Mouse (Mus musculus): Measurements from ENCODE around the gene Catsper4. TPM values are rescaled to one million over a fixed set of nuclear protein-coding genes. Genes with fewer than 3 reads are reported as not detected.

Gene Catsper4
- polyA plus RNA-seq, 1 experiment from 2014 or later, result not detected

GRCm38 (mm10) chr4:134245148-134245843 is 18.1 kb upstream of the Catsper4 start, which contains the start of gene Zfp593:
TSS of gene Zfp593 (minus strand) at chr4:134245592.
- peak; percentile 96 for DNase-seq (ENCODE audit: low spot score)
- WGBS, result under 1% methylated on average over 60 of the region's 60 CpGs
- H3K27me3 ChIP-seq (replicated peaks; ENCODE audit: low read depth, poor library complexity, severe bottlenecking), result peaks cover 43% of the 10 kb centered on the region
- H3K4me3 ChIP-seq, result peak within 1 kb of the TSS; percentile 76
- H3K27ac ChIP-seq (replicated peaks), result peak within 1 kb of the TSS; percentile 79
- H3K9me3 ChIP-seq, result no peaks in the 10 kb centered on the region
- H3K4me1 ChIP-seq, result peaks cover 51% of the 10 kb centered on the region
- peaks cover 15% of the 10 kb centered on the region for H3K36me3 ChIP-seq (replicated peaks)

- no peak for DNase-seq (ENCODE audit: low spot score)
- H3K4me1 ChIP-seq, result peaks cover 40% of the 10 kb centered on the region
- 85% methylated on average over 17 of the region's 17 CpGs for WGBS
Measured at GRCm38 (mm10) chr4:134243516-134244250, 16.5 kb upstream of the Catsper4 start, which contains the start of gene E130218I03Rik. TSS of gene E130218I03Rik (plus strand) at chr4:134243662.

GRCm38 (mm10) chr4:134238686-134239085 is 11.5 kb upstream of the Catsper4 start:
- Histone ChIP-seq H3K27ac (replicated peaks) (no peak overlapping the region), H3K4me3 (peak overlapping the region; percentile 49), H3K27me3 (replicated peaks; ENCODE audit: low read depth, poor library complexity, severe bottlenecking) (peaks cover 36% of the 10 kb centered on the region), H3K9me3 (no peaks in the 10 kb centered on the region), H3K4me1 (peaks cover 18% of the 10 kb centered on the region), H3K36me3 (replicated peaks) (peaks cover 11% of the 10 kb centered on the region)
- 14% methylated on average over 10 of the region's 10 CpGs for WGBS
- no peak for DNase-seq (ENCODE audit: low spot score)

More at GRCm38 (mm10) chr4:134243516-134244250, 16.5 kb upstream of the Catsper4 start, which contains the start of gene E130218I03Rik:
- no peaks in the 10 kb centered on the region for H3K9me3 ChIP-seq
- H3K4me3 ChIP-seq, result peak within 1 kb of the TSS; percentile 76
- H3K27ac ChIP-seq (replicated peaks), result no peak within 1 kb of the TSS
- H3K27me3 ChIP-seq (replicated peaks; ENCODE audit: low read depth, poor library complexity, severe bottlenecking), result peaks cover 30% of the 10 kb centered on the region
- H3K36me3 ChIP-seq (replicated peaks), result peaks cover 15% of the 10 kb centered on the region

- H3K4me1 ChIP-seq, result peaks cover 14% of the 10 kb centered on the region
- no peaks in the 10 kb centered on the region for H3K9me3 ChIP-seq
- 4% methylated on average over 18 of the region's 18 CpGs for WGBS
- DNase-seq (ENCODE audit: low spot score), result peak; percentile 63
- H3K36me3 ChIP-seq (replicated peaks), result peaks cover 7% of the 10 kb centered on the region
- H3K27me3 ChIP-seq (replicated peaks; ENCODE audit: low read depth, poor library complexity, severe bottlenecking), result peaks cover 36% of the 10 kb centered on the region
- peak within 1 kb of the TSS; percentile 49 for H3K4me3 ChIP-seq
- H3K27ac ChIP-seq (replicated peaks), result no peak within 1 kb of the TSS
Measured at GRCm38 (mm10) chr4:134238279-134238651, 11.1 kb upstream of the Catsper4 start, which contains the start of gene Cnksr1. TSS of gene Cnksr1 (minus strand) at chr4:134238399.

GRCm38 (mm10) chr4:134237582-134238278 is 10.5 kb upstream of the Catsper4 start:
- Histone ChIP-seq H3K4me1 (peaks cover 14% of the 10 kb centered on the region), H3K4me3 (peak overlapping the region; percentile 49), H3K27me3 (replicated peaks; ENCODE audit: low read depth, poor library complexity, severe bottlenecking) (peaks cover 36% of the 10 kb centered on the region), H3K36me3 (replicated peaks) (0 out of 2 replicates have a peak, but pooled peaks cover 2% of the 10 kb centered on the region), H3K9me3 (no peaks in the 10 kb centered on the region), H3K27ac (replicated peaks) (no peak overlapping the region)
- 20% methylated on average over 19 of the region's 19 CpGs for WGBS
- no peak for DNase-seq (ENCODE audit: low spot score)

GRCm38 (mm10) chr4:134234876-134235275 is 7.7 kb upstream of the Catsper4 start:
- H3K27me3 ChIP-seq (replicated peaks; ENCODE audit: low read depth, poor library complexity, severe bottlenecking), result peaks cover 36% of the 10 kb centered on the region
- 82% methylated on average over 5 of the region's 5 CpGs for WGBS
- DNase-seq (ENCODE audit: low spot score), result no peak
- peaks cover 22% of the 10 kb centered on the region for H3K4me1 ChIP-seq
- no peak overlapping the region for H3K4me3 ChIP-seq
- no peaks in the 10 kb centered on the region for H3K9me3 ChIP-seq
- H3K36me3 ChIP-seq (replicated peaks), result no peaks in the 10 kb centered on the region
- no peak overlapping the region for H3K27ac ChIP-seq (replicated peaks)

- Histone ChIP-seq H3K36me3 (replicated peaks) (no peaks in the 10 kb centered on the region), H3K9me3 (no peaks in the 10 kb centered on the region), H3K4me1 (peaks cover 21% of the 10 kb centered on the region), H3K27ac (replicated peaks) (no peak overlapping the region), H3K27me3 (replicated peaks; ENCODE audit: low read depth, poor library complexity, severe bottlenecking) (0 out of 2 replicates have a peak, but pooled peaks cover 2% of the 10 kb centered on the region), H3K4me3 (no peak overlapping the region)
- WGBS, result 43% methylated on average over 8 of the region's 8 CpGs
- DNase-seq (ENCODE audit: low spot score), result no peak
Measured at GRCm38 (mm10) chr4:134230431-134230830, 3.2 kb upstream of the Catsper4 start.

- Histone ChIP-seq H3K4me3 (no peak overlapping the region), H3K9me3 (no peaks in the 10 kb centered on the region), H3K36me3 (replicated peaks) (no peaks in the 10 kb centered on the region), H3K4me1 (peaks cover 6% of the 10 kb centered on the region), H3K27ac (replicated peaks) (no peak overlapping the region), H3K27me3 (replicated peaks; ENCODE audit: low read depth, poor library complexity, severe bottlenecking) (no peaks in the 10 kb centered on the region)
- no peak for DNase-seq (ENCODE audit: low spot score)
- WGBS, result 71% methylated on average over 11 of the region's 11 CpGs
Measured at GRCm38 (mm10) chr4:134222793-134223600, 4.2 kb downstream of the Catsper4 start.

- Histone ChIP-seq H3K4me3 (no peak overlapping the region), H3K9me3 (no peaks in the 10 kb centered on the region), H3K4me1 (peaks cover 15% of the 10 kb centered on the region), H3K27me3 (replicated peaks; ENCODE audit: low read depth, poor library complexity, severe bottlenecking) (0 out of 2 replicates have a peak, but pooled peaks cover 5% of the 10 kb centered on the region), H3K36me3 (replicated peaks) (no peaks in the 10 kb centered on the region), H3K27ac (replicated peaks) (no peak overlapping the region)
- DNase-seq (ENCODE audit: low spot score), result no peak
- 50% methylated on average over 6 of the region's 6 CpGs for WGBS
Measured at GRCm38 (mm10) chr4:134206488-134207053, 20.6 kb downstream of the Catsper4 start.

- no peak for DNase-seq (ENCODE audit: low spot score)
- H3K4me3 ChIP-seq, result no peak overlapping the region
- H3K4me1 ChIP-seq, result peaks cover 11% of the 10 kb centered on the region
- H3K27ac ChIP-seq (replicated peaks), result no peak overlapping the region
- WGBS, result 76% methylated on average over 17 of the region's 17 CpGs
- no peaks in the 10 kb centered on the region for H3K27me3 ChIP-seq (replicated peaks; ENCODE audit: low read depth, poor library complexity, severe bottlenecking)
- H3K36me3 ChIP-seq (replicated peaks), result no peaks in the 10 kb centered on the region
- no peaks in the 10 kb centered on the region for H3K9me3 ChIP-seq
Measured at GRCm38 (mm10) chr4:134203340-134203896, 23.8 kb downstream of the Catsper4 start.

GRCm38 (mm10) chr4:134202904-134203303 is 24.3 kb downstream of the Catsper4 start, which contains the start of gene Gm7534:
TSS of gene Gm7534 (minus strand) at chr4:134203004.
- DNase-seq (ENCODE audit: low spot score), result no peak
- no peak within 1 kb of the TSS for H3K4me3 ChIP-seq
- no peaks in the 10 kb centered on the region for H3K27me3 ChIP-seq (replicated peaks; ENCODE audit: low read depth, poor library complexity, severe bottlenecking)
- 91% methylated on average over 4 of the region's 4 CpGs for WGBS
- H3K9me3 ChIP-seq, result no peaks in the 10 kb centered on the region
- H3K4me1 ChIP-seq, result peaks cover 11% of the 10 kb centered on the region
- no peak within 1 kb of the TSS for H3K27ac ChIP-seq (replicated peaks)
- H3K36me3 ChIP-seq (replicated peaks), result no peaks in the 10 kb centered on the region
